Mouse (Mus musculus) heart, postnatal 0 days (tissue): ENCODE results near the gene Gpn1. TPM values are rescaled to one million over a fixed set of nuclear protein-coding genes. Genes with fewer than 3 reads are reported as not detected.
A peak's percentile ranks its signal among the peaks of the same experiment; 100 is the strongest.
"Not testable (repeated sequence)": the region's sequence is repeated elsewhere in the genome, so short reads cannot be mapped to it uniquely, and the experiment has no call there.

Experiments
- ATAC-seq: fragments of 200-750 bp; cut with Nextera tagmentation; 2 replicates; pipeline ENCODE4 v1.8.0; 2017; ENCODE audit warnings: low read depth, moderate number of reproducible peaks, moderate library complexity; ENCODE audit not compliant: insufficient read depth
- DNase-seq: peaks from one replicate; pipeline ENCODE4 v3.0.0-alpha.2; 2016; ENCODE audit warnings: low spot score
- H3K27ac ChIP-seq: fragments of 300-500 bp; sonication (generic); 2 replicates; pipeline ENCODE4 v1.5.1; 2014; ENCODE audit warnings: low read depth, mild to moderate bottlenecking
- H3K27me3 ChIP-seq: fragments of 300-500 bp; sonication (generic); 2 replicates; pipeline ENCODE4 v1.6.1; 2014; ENCODE audit warnings: low read length, mixed read lengths; ENCODE audit not compliant: control insufficient read depth, insufficient read depth
- H3K36me3 ChIP-seq: fragments of 300-500 bp; sonication (generic); replicated peaks from 2 replicates; pipeline ENCODE4 v1.6.1; 2014; ENCODE audit warnings: low read length, mixed read lengths; ENCODE audit not compliant: control insufficient read depth, insufficient read depth
- H3K4me1 ChIP-seq: fragments of 300-500 bp; sonication (generic); 2 replicates; pipeline ENCODE4 v1.6.1; 2014; ENCODE audit warnings: antibody characterized with exemption; ENCODE audit not compliant: control insufficient read depth, insufficient read depth
- H3K4me2 ChIP-seq: fragments of 300-500 bp; sonication (generic); 2 replicates; pipeline ENCODE4 v1.6.1; 2014; ENCODE audit warnings: low read depth, mild to moderate bottlenecking, low read length, moderate library complexity
- H3K4me3 ChIP-seq: fragments of 300-500 bp; sonication (generic); 2 replicates; pipeline ENCODE4 v1.5.1; 2014; ENCODE audit warnings: low read depth, low read length
- H3K9ac ChIP-seq: fragments of 300-500 bp; sonication (generic); replicated peaks from 2 replicates; pipeline ENCODE4 v1.6.1; 2014; ENCODE audit warnings: low read depth, low read length, mixed read lengths
- H3K9me3 ChIP-seq: fragments of 300-500 bp; sonication (generic); replicated peaks from 2 replicates; pipeline ENCODE4 v1.6.1; 2016; ENCODE audit warnings: low read length; ENCODE audit not compliant: control insufficient read depth
- CTCF ChIP-seq: IDR thresholded peaks from 2 replicates; pipeline ENCODE4 v1.5.1; 2016; ENCODE audit warnings: antibody characterized with exemption, control low read depth, low read depth
- EP300 ChIP-seq: IDR thresholded peaks from 2 replicates; pipeline ENCODE4 v1.6.1; 2016; ENCODE audit warnings: antibody characterized with exemption, low read depth
- WGBS: fragments of 180-500 bp; shearing (Covaris S2); extraction: QIAGEN DNeasy Blood & Tissue Kit; methylation state at CpG from one replicate; pipeline ENCODE4 v1.1.7; 2014; 5-methylcytosine and 5-hydroxymethylcytosine counted together
- polyA plus RNA-seq: library from polyadenylated mRNA; unstranded; fragments of >200 nt; fragmentation: Nextera tagmentation; extraction: Ambion mirVana; gene quantifications from 2 replicates; pipeline ENCODE4 v1.2.1, GENCODE M21; 2015
- total RNA-seq: library from RNA; depleted of rRNA; stranded (reverse); fragments of >200 nt; gene quantifications from 2 replicates; pipeline ENCODE4 v1.2.3, GENCODE M21; 2014; ENCODE audit warnings: low replicate concordance

The Gpn1 gene
- total and polyA plus RNA-seq, 2 experiments from 2014 or later = 29.1 to 31.3 TPM

DNA sequence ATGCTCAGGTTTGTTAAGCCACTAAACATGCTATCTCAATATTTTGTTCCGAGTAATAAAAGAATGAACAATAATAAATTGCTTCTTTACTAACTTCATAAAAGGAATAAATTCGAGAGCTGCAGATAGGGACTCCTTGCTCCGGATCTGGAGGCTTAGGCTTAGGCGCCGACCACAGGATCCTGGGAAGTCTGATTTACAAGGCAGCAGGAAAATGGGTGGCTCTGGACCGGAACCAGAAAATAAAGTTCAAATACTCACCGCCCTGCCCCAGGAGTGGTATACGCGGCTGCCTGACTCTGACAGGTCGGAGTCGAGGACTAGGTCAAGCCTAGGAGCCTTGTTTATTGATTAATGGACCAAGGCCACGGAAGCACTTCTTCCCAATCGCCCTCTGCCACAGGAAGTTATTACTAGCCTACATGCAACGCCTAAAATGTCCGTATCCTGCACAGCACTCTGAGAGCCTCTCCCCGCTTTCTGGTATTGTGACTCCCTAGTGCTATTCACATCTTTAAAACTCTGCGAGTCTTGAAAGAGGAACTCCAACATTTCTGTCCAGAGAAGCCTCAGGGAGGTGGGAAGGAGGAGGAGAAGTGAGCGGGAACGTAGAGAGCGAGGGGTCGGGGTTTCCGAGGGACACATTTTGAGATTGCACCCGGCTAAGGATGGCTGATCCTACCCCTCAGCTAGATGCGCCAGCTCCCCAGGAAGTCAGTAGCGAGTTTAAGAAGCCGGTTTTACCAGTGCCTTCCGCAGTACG, 32.0 kb downstream of the Gpn1 start, which contains the start of gene Slc4a1ap:
Slc4a1ap (plus strand) TSS at position 642 of the 763 bp plus-strand sequence.
- peak within 1 kb of the TSS; percentile 78 for H3K9ac ChIP-seq
- peak within 1 kb of the TSS; percentile 92 for H3K4me3 ChIP-seq
- H3K27me3 ChIP-seq = no peaks in the 10 kb centered on the region
- H3K4me2 ChIP-seq = peak within 1 kb of the TSS; percentile 100
- peak within 1 kb of the TSS; percentile 77 for H3K27ac ChIP-seq
- peaks cover 27% of the 10 kb centered on the region for H3K36me3 ChIP-seq
- under 1% methylated on average over 28 of the region's 28 CpGs for WGBS
- H3K9me3 ChIP-seq = no peaks in the 10 kb centered on the region
- H3K4me1 ChIP-seq = peaks cover 21% of the 10 kb centered on the region
- ATAC-seq (peak; percentile 84), DNase-seq (peak; percentile 66)
- no peak for TF ChIP-seq EP300
- TF ChIP-seq CTCF = no peak

DNA sequence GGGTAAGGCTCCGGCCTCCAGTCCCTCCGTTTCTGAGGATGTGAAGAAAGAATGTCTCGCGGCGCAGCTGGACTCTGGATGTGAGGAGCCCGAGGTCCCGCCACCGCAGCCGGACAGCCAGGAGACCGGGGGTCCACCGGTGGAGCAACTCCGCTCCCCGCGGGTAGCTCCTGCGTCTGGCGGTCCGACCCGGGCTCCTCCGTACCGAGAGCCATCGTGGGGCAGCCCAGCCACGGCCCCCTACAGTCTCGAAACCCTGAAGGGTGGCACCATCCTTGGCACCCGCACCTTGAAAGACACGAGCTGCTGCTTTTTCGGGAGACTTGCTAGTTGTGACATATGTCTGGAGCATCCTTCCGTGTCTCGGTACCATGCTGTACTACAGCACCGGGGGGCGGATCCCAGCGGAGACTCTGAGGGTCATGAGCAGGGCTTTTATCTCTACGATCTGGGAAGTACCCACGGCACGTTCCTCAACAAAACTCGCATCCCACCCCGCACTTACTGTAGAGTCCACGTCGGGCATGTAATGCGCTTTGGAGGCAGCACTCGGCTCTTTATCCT, 32.7 kb downstream of the Gpn1 start:
- peaks cover 21% of the 10 kb centered on the region for H3K4me1 ChIP-seq
- H3K4me2 ChIP-seq = peak overlapping the region; percentile 100
- DNase-seq (no peak), ATAC-seq (peak; percentile 24; the same call in 1 of the 2 replicates)
- peak overlapping the region; percentile 77 for H3K27ac ChIP-seq
- peaks cover 30% of the 10 kb centered on the region for H3K36me3 ChIP-seq
- TF ChIP-seq CTCF = no peak
- no peak for TF ChIP-seq EP300
- peak overlapping the region; percentile 78 for H3K9ac ChIP-seq
- 3% methylated on average over 40 of the region's 40 CpGs for WGBS
- no peaks in the 10 kb centered on the region for H3K9me3 ChIP-seq
- H3K4me3 ChIP-seq = peak overlapping the region; percentile 92
- no peaks in the 10 kb centered on the region for H3K27me3 ChIP-seq

DNA sequence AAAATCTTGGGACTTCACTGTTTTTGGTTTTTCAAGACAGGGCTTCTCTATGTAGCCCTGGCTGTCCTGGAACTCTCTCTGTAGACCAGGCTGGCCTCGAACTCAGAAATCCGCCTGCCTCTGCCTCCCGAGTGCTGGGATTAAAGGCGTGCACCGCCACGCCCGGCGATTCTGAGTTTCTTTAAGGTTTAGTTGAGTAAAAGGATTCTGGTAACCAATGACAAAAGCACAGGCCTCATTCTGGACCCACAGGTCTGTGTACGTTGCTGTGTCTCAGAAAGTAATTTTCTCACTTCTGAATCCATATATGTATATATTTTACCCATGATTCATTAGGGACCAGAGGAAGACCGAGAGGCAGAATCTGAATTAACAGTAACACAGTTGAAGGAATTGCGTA, 33.2 kb downstream of the Gpn1 start, which contains the start of gene Supt7l:
Supt7l (minus strand) TSS at position 101 of the 400 bp plus-strand sequence.
- 77% methylated on average over 11 of the region's 11 CpGs for WGBS
- H3K27ac ChIP-seq = peak within 1 kb of the TSS; percentile 77
- peak within 1 kb of the TSS; percentile 92 for H3K4me3 ChIP-seq
- H3K4me2 ChIP-seq = peak within 1 kb of the TSS; percentile 100
- peak within 1 kb of the TSS; percentile 78 for H3K9ac ChIP-seq
- peaks cover 21% of the 10 kb centered on the region for H3K4me1 ChIP-seq
- peaks cover 30% of the 10 kb centered on the region for H3K36me3 ChIP-seq
- not testable (repeated sequence) for DNase-seq, H3K9me3 ChIP-seq, ATAC-seq, H3K27me3 ChIP-seq

DNA sequence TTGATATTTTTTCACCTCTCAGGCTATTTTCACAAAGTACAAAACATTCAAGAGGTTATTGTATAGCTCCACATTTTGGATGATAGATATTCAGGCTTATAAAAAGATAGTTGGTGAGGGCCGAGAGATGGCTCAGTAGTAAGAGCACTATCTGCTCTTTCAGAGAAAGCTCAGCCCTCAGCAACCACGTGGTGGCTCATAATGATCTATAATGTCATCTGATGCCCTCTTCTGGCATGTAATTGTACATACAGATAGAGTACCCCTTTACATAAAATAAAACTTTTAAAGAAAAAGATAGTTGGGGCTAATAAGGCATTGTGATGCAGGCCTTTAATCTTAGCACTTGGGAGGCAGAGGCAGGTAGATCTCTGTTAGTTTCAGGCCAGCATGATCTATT, 34.0 kb downstream of the Gpn1 start:
- H3K4me2 ChIP-seq = no peak overlapping the region
- no peaks in the 10 kb centered on the region for H3K27me3 ChIP-seq
- H3K4me3 ChIP-seq = no peak overlapping the region
- H3K36me3 ChIP-seq = peaks cover 38% of the 10 kb centered on the region
- H3K27ac ChIP-seq = no peak overlapping the region
- TF ChIP-seq EP300 (no peak), CTCF (no peak)
- DNase-seq (no peak), ATAC-seq (no peak)
- H3K9me3 ChIP-seq = no peaks in the 10 kb centered on the region
- H3K9ac ChIP-seq = no peak overlapping the region
- H3K4me1 ChIP-seq = peaks cover 21% of the 10 kb centered on the region
- WGBS = 48% methylated on average over 2 of the region's 2 CpGs

DNA sequence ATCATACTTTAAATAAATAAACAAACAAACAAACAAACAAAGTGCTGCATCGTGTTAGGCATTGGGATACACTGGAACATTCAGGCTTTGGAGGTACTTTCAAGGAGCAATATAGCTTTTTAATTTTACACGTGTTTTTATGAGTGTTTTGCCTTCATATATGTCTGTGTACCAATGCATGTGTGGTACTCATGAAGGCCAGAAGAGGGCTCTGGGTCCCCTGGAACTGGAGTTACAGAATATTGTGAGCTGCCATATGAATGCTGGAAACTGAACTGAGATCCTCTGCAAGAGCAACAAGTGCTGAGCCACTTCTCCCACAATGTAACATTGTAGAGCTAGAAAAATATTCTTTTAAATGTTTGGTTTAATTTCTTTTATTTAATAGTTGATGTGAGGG, 40.7 kb downstream of the Gpn1 start:
- H3K4me1 ChIP-seq = no peaks in the 10 kb centered on the region
- H3K27me3 ChIP-seq = no peaks in the 10 kb centered on the region
- H3K4me3 ChIP-seq = no peak overlapping the region
- no peak overlapping the region for H3K4me2 ChIP-seq
- H3K36me3 ChIP-seq = peaks cover 85% of the 10 kb centered on the region
- H3K27ac ChIP-seq = no peak overlapping the region
- no peak overlapping the region for H3K9ac ChIP-seq
- no peak for TF ChIP-seq EP300
- TF ChIP-seq CTCF = no peak
- 93% methylated on average over 2 of the region's 2 CpGs for WGBS
- no peak for DNase-seq
- no peaks in the 10 kb centered on the region for H3K9me3 ChIP-seq
- ATAC-seq = no peak
